ENCODE assay signal across 13 mouse cellular contexts in the genomic region with DNA sequence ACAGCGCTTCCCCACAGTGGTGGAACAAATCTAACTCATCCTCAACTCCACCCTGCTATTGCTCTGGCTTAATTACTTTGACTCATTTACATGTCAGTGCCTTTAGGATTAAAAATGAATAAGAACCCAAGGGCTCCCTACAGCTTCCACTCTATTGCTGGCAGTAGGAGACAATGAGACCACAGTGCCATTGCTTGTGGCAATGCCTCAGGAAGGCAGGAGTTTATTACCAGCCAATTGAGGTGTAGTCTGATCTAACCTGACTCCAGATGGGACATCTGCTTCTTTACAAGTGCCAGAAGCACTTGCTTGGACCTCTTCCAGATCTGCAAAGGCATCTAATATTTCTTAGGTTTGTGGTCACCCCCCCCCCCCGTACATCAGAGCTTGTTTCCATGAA.
"Had no signal": no experiment of that assay in that cellular context is flagged by ENCODE, and none has a peak within 500 bp of the region (broad histone marks: within the 10 kb centered on the region; RNA-seq: fewer than 3 reads in every experiment).

No protein-coding gene starts in this region.

- DNase-seq: kidney, postnatal 14 days; lung, embryonic 14.5 days; lung, postnatal 10 days; lung, postnatal 4 days; midbrain, embryonic 14.5 days; spleen, adult 18-20 months; thymus, adult 18-20 months; thymus, postnatal 14 days had no signal

- H3K27me3 ChIP-seq: kidney, embryonic 15.5 days; limb, embryonic 15.5 days; liver, embryonic 12.5 days; neural tube, embryonic 15.5 days had no signal

- H3K4me1 ChIP-seq: kidney, embryonic 15.5 days; limb, embryonic 15.5 days; liver, embryonic 12.5 days; midbrain, embryonic 10.5 days; neural tube, embryonic 15.5 days had no signal

- H3K36me3 ChIP-seq: kidney, embryonic 15.5 days; limb, embryonic 15.5 days; liver, embryonic 12.5 days; midbrain, embryonic 10.5 days; neural tube, embryonic 15.5 days had no signal

- ATAC-seq: liver, embryonic 12.5 days had no signal

- H3K4me2 ChIP-seq: kidney, embryonic 15.5 days; limb, embryonic 15.5 days; liver, embryonic 12.5 days; lung, embryonic 14.5 days; neural tube, embryonic 15.5 days had no signal

- H3K4me3 ChIP-seq: kidney, embryonic 15.5 days; limb, embryonic 15.5 days; liver, embryonic 12.5 days; midbrain, embryonic 10.5 days; neural tube, embryonic 15.5 days had no signal

- H3K27ac ChIP-seq: kidney, embryonic 15.5 days; limb, embryonic 15.5 days; liver, embryonic 12.5 days; midbrain, embryonic 10.5 days; neural tube, embryonic 15.5 days had no signal

- H3K9ac ChIP-seq: kidney, embryonic 15.5 days; limb, embryonic 15.5 days; liver, embryonic 12.5 days; lung, embryonic 14.5 days; neural tube, embryonic 15.5 days had no signal

- H3K9me3 ChIP-seq: kidney, embryonic 15.5 days; limb, embryonic 15.5 days; liver, embryonic 12.5 days; midbrain, embryonic 10.5 days; neural tube, embryonic 15.5 days had no signal
